Mouse (Mus musculus): ENCODE data around the gene Ap1b1. TPM values are rescaled to one million over a fixed set of nuclear protein-coding genes. Genes with fewer than 3 reads are reported as not detected.

Ap1b1 gene
- polyA plus RNA-seq, 1 experiment from 2014 or later, result 110 TPM

DNA sequence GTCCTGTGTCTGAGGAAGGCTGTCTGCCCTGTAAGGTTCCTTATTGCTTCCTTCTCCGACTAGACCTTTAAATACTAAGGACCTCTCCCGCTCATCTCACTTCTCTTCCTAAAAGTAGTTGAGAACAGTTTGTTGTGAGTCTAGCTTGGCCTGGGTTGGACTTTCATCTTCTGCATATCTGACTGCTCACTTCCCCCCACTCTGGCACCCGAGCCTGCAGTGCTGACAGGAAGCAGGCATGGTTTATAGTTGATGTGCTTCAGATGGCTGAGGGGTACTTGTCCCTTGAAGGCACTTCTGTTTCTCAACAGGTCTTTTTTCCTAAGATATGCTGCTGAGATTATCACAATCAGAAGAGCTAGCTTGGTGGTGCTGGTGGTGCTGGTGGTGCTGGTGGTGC lies 2.6 kb downstream of the Ap1b1 start:
- no peaks in the 10 kb centered on the region for H3K9me3 ChIP-seq (replicated peaks)
- H3K4me2 ChIP-seq, result peak overlapping the region; percentile 90
- no peak overlapping the region for H3K9ac ChIP-seq
- peak overlapping the region; percentile 88; the same call in 1 of the 2 replicates for H3K27ac ChIP-seq
- no peaks in the 10 kb centered on the region for H3K27me3 ChIP-seq (replicated peaks)
- WGBS (ENCODE audit: insufficient replicate concordance), result 39% methylated on average over 3 of the region's 3 CpGs
- H3K36me3 ChIP-seq, result peaks cover 58% of the 10 kb centered on the region
- ATAC-seq, result no peak
- H3K4me1 ChIP-seq, result peaks cover 85% of the 10 kb centered on the region
- H3K4me3 ChIP-seq, result no peak overlapping the region

- no peak overlapping the region for H3K4me3 ChIP-seq
- no peaks in the 10 kb centered on the region for H3K9me3 ChIP-seq (replicated peaks)
- no peak overlapping the region for H3K9ac ChIP-seq
- H3K27me3 ChIP-seq (replicated peaks), result no peaks in the 10 kb centered on the region
- peaks cover 85% of the 10 kb centered on the region for H3K36me3 ChIP-seq
- peaks cover 60% of the 10 kb centered on the region for H3K4me1 ChIP-seq
- no peak overlapping the region for H3K27ac ChIP-seq
- no peak for ATAC-seq
- H3K4me2 ChIP-seq, result no peak overlapping the region
- 72% methylated on average over 2 of the region's 2 CpGs for WGBS (ENCODE audit: insufficient replicate concordance)
These were observed 5.8 kb downstream of the Ap1b1 start for GRCm38 (mm10) chr11:4992471-4992870.

- 84% methylated on average over 3 of the region's 3 CpGs for WGBS (ENCODE audit: insufficient replicate concordance)
These were observed 9.1 kb downstream of the Ap1b1 start for GRCm38 (mm10) chr11:4995676-4996075.

GRCm38 (mm10) chr11:4996621-4997199 lies 10.1 kb downstream of the Ap1b1 start:
- WGBS (ENCODE audit: insufficient replicate concordance), result 80% methylated on average over 5 of the region's 5 CpGs
- no peak for ATAC-seq
- H3K27ac ChIP-seq, result no peak overlapping the region
- H3K4me3 ChIP-seq, result no peak overlapping the region
- H3K27me3 ChIP-seq (replicated peaks), result no peaks in the 10 kb centered on the region
- H3K4me1 ChIP-seq, result peaks cover 53% of the 10 kb centered on the region
- peaks cover 85% of the 10 kb centered on the region for H3K36me3 ChIP-seq
- H3K9me3 ChIP-seq (replicated peaks), result no peaks in the 10 kb centered on the region
- H3K4me2 ChIP-seq, result no peak overlapping the region
- no peak overlapping the region for H3K9ac ChIP-seq

More at GRCm38 (mm10) chr11:4995676-4996075, 9.1 kb downstream of the Ap1b1 start:
- ATAC-seq, result no peak
- Histone ChIP-seq H3K9ac (no peak overlapping the region), H3K4me3 (no peak overlapping the region), H3K4me2 (no peak overlapping the region; the same call in 1 of the 2 replicates), H3K9me3 (replicated peaks) (no peaks in the 10 kb centered on the region), H3K4me1 (peaks cover 53% of the 10 kb centered on the region), H3K36me3 (peaks cover 84% of the 10 kb centered on the region), H3K27ac (no peak overlapping the region), H3K27me3 (replicated peaks) (no peaks in the 10 kb centered on the region)

DNA sequence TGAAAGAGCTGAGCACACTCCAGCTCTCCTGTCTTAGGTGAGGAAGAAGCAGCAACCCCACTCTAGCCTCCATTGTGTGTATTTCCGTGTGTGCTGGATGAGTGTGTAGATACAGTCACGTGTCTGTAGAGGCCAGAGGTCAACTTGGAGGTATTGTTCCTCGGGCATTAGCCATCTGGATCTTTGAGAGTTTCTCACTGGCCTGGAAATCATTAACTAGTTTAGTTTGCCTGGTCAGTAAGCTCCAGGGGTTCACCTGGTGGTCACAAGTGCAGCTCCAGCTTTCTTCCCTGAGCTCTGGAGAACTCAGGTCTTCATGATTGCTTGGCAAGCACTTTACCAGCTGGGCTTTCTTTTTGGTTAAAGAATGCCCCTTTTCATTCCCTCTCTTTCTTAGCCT lies 11.7 kb downstream of the Ap1b1 start:
- H3K27ac ChIP-seq, result peak overlapping the region; percentile 52; the same call in 1 of the 2 replicates
- no peak overlapping the region for H3K9ac ChIP-seq
- 68% methylated on average over 3 of the region's 3 CpGs for WGBS (ENCODE audit: insufficient replicate concordance)
- no peak overlapping the region for H3K4me3 ChIP-seq
- H3K4me2 ChIP-seq, result no peak overlapping the region
- peak; percentile 17; the same call in 1 of the 2 replicates for ATAC-seq
- H3K4me1 ChIP-seq, result peaks cover 61% of the 10 kb centered on the region
- no peaks in the 10 kb centered on the region for H3K27me3 ChIP-seq (replicated peaks)
- H3K9me3 ChIP-seq (replicated peaks), result no peaks in the 10 kb centered on the region
- H3K36me3 ChIP-seq, result peaks cover 83% of the 10 kb centered on the region

DNA sequence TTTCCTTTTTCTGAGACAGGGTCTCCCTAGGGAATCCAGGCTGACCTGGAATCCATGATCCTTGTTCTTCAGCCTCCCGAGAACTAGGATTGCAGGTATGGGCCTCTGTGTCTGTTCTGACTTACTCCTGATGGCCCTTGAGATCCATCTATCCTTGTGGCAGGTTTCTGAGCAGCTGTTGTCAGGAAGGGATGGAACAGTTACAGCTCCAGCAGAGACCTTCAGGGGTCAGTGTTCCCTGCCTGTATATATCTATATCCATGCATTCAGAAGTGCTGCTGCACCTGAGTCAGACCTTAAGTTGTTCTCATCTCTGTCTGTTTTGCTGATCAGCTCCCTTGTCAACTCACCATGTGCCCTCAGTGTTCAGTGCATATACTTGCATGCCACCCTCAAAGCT lies 12.1 kb downstream of the Ap1b1 start:
- Histone ChIP-seq H3K27me3 (replicated peaks) (no peaks in the 10 kb centered on the region), H3K9ac (no peak overlapping the region), H3K4me2 (no peak overlapping the region), H3K4me3 (no peak overlapping the region), H3K4me1 (peaks cover 64% of the 10 kb centered on the region), H3K9me3 (replicated peaks) (no peaks in the 10 kb centered on the region), H3K36me3 (peaks cover 83% of the 10 kb centered on the region), H3K27ac (0 out of 2 replicates have a peak overlapping the region, but pooled peaks have one; percentile 52)
- 58% methylated on average over 1 of the region's 1 CpGs for WGBS (ENCODE audit: insufficient replicate concordance)
- no peak for ATAC-seq

GRCm38 (mm10) chr11:5000241-5000640 lies 13.6 kb downstream of the Ap1b1 start:
- Histone ChIP-seq H3K9me3 (replicated peaks) (no peaks in the 10 kb centered on the region), H3K27ac (peak overlapping the region; percentile 49; the same call in 1 of the 2 replicates), H3K27me3 (replicated peaks) (no peaks in the 10 kb centered on the region), H3K36me3 (peaks cover 78% of the 10 kb centered on the region), H3K4me3 (no peak overlapping the region), H3K4me2 (no peak overlapping the region), H3K9ac (no peak overlapping the region), H3K4me1 (peaks cover 73% of the 10 kb centered on the region)
- 85% methylated on average over 1 of the region's 1 CpGs for WGBS (ENCODE audit: insufficient replicate concordance)
- ATAC-seq, result no peak

- peak overlapping the region; percentile 49 for H3K4me2 ChIP-seq
- WGBS (ENCODE audit: insufficient replicate concordance), result 28% methylated on average over 4 of the region's 4 CpGs
- no peaks in the 10 kb centered on the region for H3K9me3 ChIP-seq (replicated peaks)
- peak; percentile 91 for ATAC-seq
- H3K27me3 ChIP-seq (replicated peaks), result no peaks in the 10 kb centered on the region
- peak overlapping the region; percentile 44 for H3K9ac ChIP-seq
- H3K27ac ChIP-seq, result peak overlapping the region; percentile 86
- H3K4me1 ChIP-seq, result peaks cover 92% of the 10 kb centered on the region
- H3K4me3 ChIP-seq, result 0 out of 2 replicates have a peak overlapping the region, but pooled peaks have one; percentile 2
- H3K36me3 ChIP-seq, result peaks cover 71% of the 10 kb centered on the region
These were observed 16.2 kb downstream of the Ap1b1 start for GRCm38 (mm10) chr11:5002826-5003225.

- H3K27me3 ChIP-seq (replicated peaks), result no peaks in the 10 kb centered on the region
- H3K4me2 ChIP-seq, result peak overlapping the region; percentile 21; the same call in 1 of the 2 replicates
- peaks cover 63% of the 10 kb centered on the region for H3K36me3 ChIP-seq
- H3K9me3 ChIP-seq (replicated peaks), result no peaks in the 10 kb centered on the region
- H3K9ac ChIP-seq, result peak overlapping the region; percentile 52
- peak overlapping the region; percentile 96 for H3K27ac ChIP-seq
- peaks cover 97% of the 10 kb centered on the region for H3K4me1 ChIP-seq
- 93% methylated on average over 2 of the region's 2 CpGs for WGBS (ENCODE audit: insufficient replicate concordance)
- H3K4me3 ChIP-seq, result no peak overlapping the region
- ATAC-seq, result no peak
These were observed 18.9 kb downstream of the Ap1b1 start for GRCm38 (mm10) chr11:5005528-5005927.

- peak overlapping the region; percentile 96 for H3K27ac ChIP-seq
- 78% methylated on average over 1 of the region's 1 CpGs for WGBS (ENCODE audit: insufficient replicate concordance)
- H3K4me1 ChIP-seq, result peaks cover 94% of the 10 kb centered on the region
These were observed 20.6 kb downstream of the Ap1b1 start for GRCm38 (mm10) chr11:5007186-5007585.

GRCm38 (mm10) chr11:5008867-5009266 lies 22.2 kb downstream of the Ap1b1 start:
- peak; percentile 75 for ATAC-seq

More at GRCm38 (mm10) chr11:5007186-5007585, 20.6 kb downstream of the Ap1b1 start:
- Histone ChIP-seq H3K9ac (peak overlapping the region; percentile 37), H3K36me3 (peaks cover 61% of the 10 kb centered on the region), H3K27me3 (replicated peaks) (no peaks in the 10 kb centered on the region), H3K9me3 (replicated peaks) (no peaks in the 10 kb centered on the region), H3K4me2 (no peak overlapping the region), H3K4me3 (no peak overlapping the region)
- no peak for ATAC-seq

DNA sequence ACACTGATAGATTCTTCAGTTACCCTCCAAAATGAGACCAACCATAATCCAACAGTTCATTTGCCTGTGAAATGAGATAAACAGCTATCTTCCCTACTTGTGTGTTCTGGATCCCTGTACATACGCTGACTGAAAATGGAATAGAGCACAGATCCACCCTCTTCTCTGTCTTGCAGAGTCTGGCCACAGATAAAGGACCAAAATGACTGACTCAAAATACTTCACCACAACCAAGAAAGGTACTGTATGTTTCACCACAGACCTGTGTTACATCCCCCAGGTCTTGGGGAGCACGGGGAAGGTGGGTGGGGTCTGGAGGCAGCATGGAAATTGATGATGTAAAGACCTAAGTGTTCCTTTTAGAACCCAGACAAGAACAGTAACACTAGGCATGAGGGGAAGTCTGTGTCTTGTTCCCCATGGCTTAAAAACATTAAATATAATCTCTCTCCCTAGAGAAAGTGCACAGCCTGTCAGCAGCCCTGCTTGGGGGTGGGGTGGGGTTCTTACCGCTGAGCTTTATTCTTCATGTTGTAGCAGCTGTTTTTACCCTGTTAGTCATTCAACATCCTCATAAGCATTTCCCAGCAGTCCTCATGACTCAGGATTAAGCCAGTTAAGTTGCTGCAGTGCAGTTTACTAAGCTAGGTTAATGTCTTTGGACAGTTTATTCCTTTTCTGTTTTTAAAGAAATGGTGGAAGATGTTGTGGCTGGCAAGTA lies 22.9 kb downstream of the Ap1b1 start:
- Histone ChIP-seq H3K4me3 (peak overlapping the region; percentile 52), H3K27me3 (replicated peaks) (no peaks in the 10 kb centered on the region), H3K4me1 (peaks cover 80% of the 10 kb centered on the region), H3K4me2 (peak overlapping the region; percentile 67), H3K9me3 (replicated peaks) (no peaks in the 10 kb centered on the region), H3K36me3 (peaks cover 66% of the 10 kb centered on the region), H3K9ac (peak overlapping the region; percentile 69), H3K27ac (peak overlapping the region; percentile 96)
- 24% methylated on average over 3 of the region's 3 CpGs for WGBS (ENCODE audit: insufficient replicate concordance)
- peak; percentile 92 for ATAC-seq

More at GRCm38 (mm10) chr11:5008867-5009266, 22.2 kb downstream of the Ap1b1 start:
- peak overlapping the region; percentile 67 for H3K4me2 ChIP-seq
- H3K4me1 ChIP-seq, result peaks cover 85% of the 10 kb centered on the region
- H3K36me3 ChIP-seq, result peaks cover 60% of the 10 kb centered on the region
- H3K27ac ChIP-seq, result peak overlapping the region; percentile 96
- H3K27me3 ChIP-seq (replicated peaks), result no peaks in the 10 kb centered on the region
- peak overlapping the region; percentile 52 for H3K4me3 ChIP-seq
- 17% methylated on average over 3 of the region's 3 CpGs for WGBS (ENCODE audit: insufficient replicate concordance)
- no peaks in the 10 kb centered on the region for H3K9me3 ChIP-seq (replicated peaks)
- peak overlapping the region; percentile 69 for H3K9ac ChIP-seq

Data from liver, embryonic 12.5 days (tissue).